Mouse (Mus musculus) regulatory T cell (primary cell): ENCODE measurements around the gene Ncbp3.

ENCODE experiments used
- in situ Hi-C: fragments of 300-600 bp; cut with MboI, MseI; formaldehyde crosslinking; loops from one replicate; pipeline ENCODE4 v1.15.1; 2025; ENCODE audit warnings: high pct_unique_total_duplicates

Ncbp3 gene

DNA sequence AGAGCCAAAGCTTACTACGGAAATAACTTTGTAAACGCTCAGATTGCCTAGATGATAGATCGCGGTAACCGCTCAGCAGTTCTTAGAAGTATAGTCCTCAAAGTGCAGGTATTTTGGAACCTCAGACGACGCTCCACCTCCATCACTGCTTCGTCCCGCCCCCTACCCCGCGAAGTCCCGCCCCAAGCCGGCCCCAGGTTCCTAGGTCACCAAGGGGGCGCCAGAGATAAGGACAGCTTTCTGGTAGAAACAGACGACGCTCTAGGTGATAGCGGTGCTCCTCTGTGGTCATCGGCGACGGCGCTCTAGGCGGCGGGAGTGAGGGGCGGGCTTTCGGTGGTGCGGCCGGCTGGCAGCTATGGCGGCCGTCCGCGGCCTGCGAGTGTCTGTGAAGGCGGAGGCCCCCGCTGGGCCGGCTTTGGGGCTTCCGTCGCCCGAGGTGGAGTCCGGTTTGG lies at the start of gene Ncbp3:
Gene Ncbp3, plus strand, starts transcription at position 242 of the 455 bp plus-strand sequence.
- in situ Hi-C loops: no loop called here

- in situ Hi-C loops: no loop called here
Observed at GRCm38 (mm10) chr11:72998771-72999170, 48.8 kb upstream of the Ncbp3 start, which contains the start of gene P2rx1. Gene P2rx1, plus strand, starts transcription at chr11:72999103.

- in situ Hi-C loops: no loop called here
Observed at GRCm38 (mm10) chr11:73001029-73001428, 46.6 kb upstream of the Ncbp3 start.

DNA sequence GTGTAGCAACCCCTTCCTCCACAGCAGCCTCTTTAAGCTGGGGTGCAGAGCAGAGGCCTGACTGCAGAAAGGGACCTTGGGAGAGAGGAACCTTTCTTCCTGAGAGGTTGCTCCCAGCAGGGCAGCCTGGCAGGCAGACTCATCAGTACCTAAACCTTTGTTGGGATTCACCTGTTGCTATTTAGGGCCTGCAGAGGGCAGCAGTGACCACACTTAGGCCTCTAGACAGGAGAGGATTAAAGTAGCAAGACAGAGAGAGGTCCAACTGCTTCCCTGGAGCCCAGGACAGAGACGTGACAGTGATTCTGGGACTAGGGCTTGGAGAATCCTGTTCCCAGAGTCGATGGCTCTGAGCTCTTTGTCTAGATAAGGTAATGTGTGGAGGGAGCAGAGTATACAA lies 41.2 kb upstream of the Ncbp3 start:
- in situ Hi-C loops: no loop called here

GRCm38 (mm10) chr11:73007113-73007512 lies 40.5 kb upstream of the Ncbp3 start:
- in situ Hi-C loops: no loop called here

- in situ Hi-C loops: no loop called here
Observed at GRCm38 (mm10) chr11:73007698-73008481, 39.7 kb upstream of the Ncbp3 start.

- in situ Hi-C loops: no loop called here
Observed at GRCm38 (mm10) chr11:73008826-73009225, 38.8 kb upstream of the Ncbp3 start.

- in situ Hi-C loops: loop anchor here (5.0 to 10.0 kb wide), 2 partner anchors 125 to 278 kb away; partner anchors contain the start of gene Haspin
Observed at GRCm38 (mm10) chr11:73009531-73010274, 37.9 kb upstream of the Ncbp3 start.

- in situ Hi-C loops: loop anchor here (5.0 to 10.0 kb wide), 2 partner anchors 121 to 273 kb away; partner anchors contain the start of gene Haspin
Observed at GRCm38 (mm10) chr11:73013981-73014380, 33.6 kb upstream of the Ncbp3 start.

DNA sequence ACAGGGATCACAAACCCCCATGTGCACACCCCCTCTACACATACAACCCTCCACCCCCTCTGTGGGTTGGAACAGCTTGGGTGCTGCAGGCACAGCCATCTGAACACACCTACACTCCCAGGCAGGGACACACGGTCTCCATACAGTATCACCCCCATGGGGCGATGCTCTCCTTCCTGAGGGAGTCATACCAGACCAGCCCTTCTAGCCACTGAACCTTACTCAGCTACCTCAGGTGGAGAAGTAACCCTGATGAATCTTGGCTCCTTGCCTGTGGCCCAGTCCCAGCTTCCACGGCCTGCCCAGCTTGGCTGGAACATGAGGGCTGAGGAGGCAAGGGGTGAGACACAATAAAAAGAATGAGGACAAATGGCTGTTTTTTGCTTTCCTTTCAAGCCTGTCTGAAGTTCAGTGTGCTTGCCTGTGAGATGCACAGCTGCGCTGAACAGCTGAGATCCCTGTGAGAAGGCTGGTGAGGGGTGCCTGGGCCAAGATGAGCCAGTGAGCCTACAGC lies 32.7 kb upstream of the Ncbp3 start:
- in situ Hi-C loops: loop anchor here (5.0 to 10.0 kb wide), 2 partner anchors 120 to 272 kb away; partner anchors contain the start of gene Haspin

GRCm38 (mm10) chr11:73015391-73016102 lies 32.0 kb upstream of the Ncbp3 start:
- in situ Hi-C loops: loop anchor here (10.0 kb wide), 1 partner anchor 119 kb away; the partner anchor contains the start of gene Haspin

DNA sequence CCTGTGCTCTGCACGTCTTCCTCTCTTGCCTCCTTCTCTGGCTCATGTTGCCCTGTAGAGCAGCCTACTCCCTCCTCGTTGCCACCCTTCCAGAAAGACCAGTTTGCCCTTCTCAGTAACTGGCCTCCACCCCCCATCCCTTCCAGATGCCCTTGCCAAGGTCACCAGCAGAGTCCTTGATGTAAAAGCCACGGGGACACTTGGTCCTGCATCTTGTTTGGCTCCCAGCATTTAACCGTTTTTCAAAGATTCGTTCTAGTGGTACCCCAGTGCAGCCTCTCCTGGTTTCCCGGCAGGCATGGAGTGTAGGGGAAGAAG lies 31.5 kb upstream of the Ncbp3 start:
- in situ Hi-C loops: loop anchor here (10.0 kb wide), 1 partner anchor 119 kb away; the partner anchor contains the start of gene Haspin

- in situ Hi-C loops: loop anchor here (10.0 kb wide), 1 partner anchor 116 kb away; the partner anchor contains the start of gene Haspin
Observed at GRCm38 (mm10) chr11:73018471-73019146, 29.0 kb upstream of the Ncbp3 start, which contains the start of gene Camkk1. Gene Camkk1, plus strand, starts transcription at chr11:73019008.

GRCm38 (mm10) chr11:73019147-73019795 lies 28.3 kb upstream of the Ncbp3 start:
- in situ Hi-C loops: loop anchor here (10.0 kb wide), 1 partner anchor 116 kb away; the partner anchor contains the start of gene Haspin

DNA sequence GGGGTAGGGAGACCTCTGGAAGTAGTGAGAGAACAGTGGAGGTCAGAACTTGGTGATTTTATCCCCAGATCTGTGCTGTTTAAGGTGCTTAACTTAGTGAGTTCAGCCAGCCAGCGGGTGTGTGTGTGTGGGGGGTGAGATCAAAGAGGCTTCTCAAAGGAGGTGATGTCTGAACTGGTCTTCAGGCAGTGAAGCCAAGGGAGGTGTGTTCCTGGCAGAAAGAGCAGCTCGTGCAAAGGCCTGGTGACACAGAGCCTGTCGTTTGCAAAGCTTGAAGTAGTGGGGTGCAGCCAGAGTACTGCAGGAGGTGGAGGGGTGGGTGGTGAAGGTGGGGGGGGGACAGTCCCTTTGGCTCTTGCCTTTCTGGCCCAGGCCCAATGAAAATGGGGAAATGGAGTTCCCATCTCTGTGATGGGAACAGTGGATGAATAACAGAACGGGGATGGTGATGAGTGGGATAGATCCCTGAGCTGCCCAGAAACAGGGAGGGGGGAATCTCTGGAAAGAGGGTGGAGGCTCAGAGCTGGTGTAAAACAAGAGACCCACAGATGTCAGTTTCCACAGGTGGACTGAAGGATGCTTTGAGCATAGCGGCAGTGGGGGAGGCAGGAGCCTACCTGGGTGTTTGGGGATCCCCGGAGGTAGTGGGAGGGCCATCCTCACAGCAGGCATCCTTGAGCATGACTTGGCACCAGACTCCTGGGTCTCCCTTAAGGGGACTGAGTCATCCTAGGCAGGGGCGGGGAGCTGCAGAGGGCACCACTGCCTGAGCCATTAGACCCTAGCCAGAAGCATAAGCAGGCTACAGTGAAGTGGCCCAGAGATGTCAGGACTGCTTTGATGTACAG lies 26.4 kb upstream of the Ncbp3 start:
- in situ Hi-C loops: no loop called here

- in situ Hi-C loops: no loop called here
Observed at GRCm38 (mm10) chr11:73023099-73023498, 24.5 kb upstream of the Ncbp3 start.

- in situ Hi-C loops: no loop called here
Observed at GRCm38 (mm10) chr11:73023827-73024226, 23.8 kb upstream of the Ncbp3 start.

DNA sequence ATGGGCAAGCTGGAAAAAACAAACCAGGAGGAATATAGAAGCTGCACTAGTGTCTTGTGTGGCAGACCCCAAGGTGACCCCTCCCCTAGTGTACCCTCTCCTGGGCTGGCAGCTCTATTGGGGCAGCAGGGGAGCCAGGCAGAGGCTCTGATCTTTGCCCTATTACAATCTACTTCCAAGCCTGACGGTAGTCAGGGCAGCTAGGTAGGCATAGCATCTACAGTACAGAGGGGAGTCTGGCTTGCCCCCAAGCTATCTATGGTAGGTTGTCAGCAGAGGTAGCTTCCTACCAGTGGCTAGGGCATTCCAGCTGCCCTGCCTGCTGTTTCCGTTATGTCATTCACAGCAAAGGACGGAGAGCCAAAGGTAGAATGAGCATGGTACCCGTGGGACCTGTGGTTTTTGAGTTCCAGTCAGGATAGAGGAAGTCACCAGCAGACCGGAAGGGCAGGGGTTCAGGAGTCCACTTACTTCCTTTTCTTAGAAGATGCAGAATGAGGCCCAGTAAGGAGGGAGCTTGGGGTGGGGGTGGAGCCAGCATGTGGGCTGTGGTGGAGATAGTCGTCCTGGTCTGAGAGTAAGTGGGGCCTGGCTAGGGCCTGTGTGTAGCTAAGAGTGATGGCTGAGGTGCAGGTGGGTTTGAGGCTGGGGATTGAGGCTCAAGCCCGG lies 23.2 kb upstream of the Ncbp3 start:
- in situ Hi-C loops: no loop called here

GRCm38 (mm10) chr11:73026961-73027360 lies 20.6 kb upstream of the Ncbp3 start:
- in situ Hi-C loops: no loop called here
